Mouse (Mus musculus): ENCODE results near the gene Dek. TPM values are rescaled to one million over a fixed set of nuclear protein-coding genes. Genes with fewer than 3 reads are reported as not detected.

Gene Dek
- 10 to 100 TPM; 48.3 to 51.2 TPM for total RNA-seq (2021)
- long read RNA-seq, experiment 1, transcript Dek-201 (11 exons, 2,556 nt): major isoform, 68 of 113 reads
- long read RNA-seq, experiment 1, partial matches to known transcripts: 5 of 113 reads
- long read RNA-seq, experiment 1, other reads (novel, unspliced or antisense): 40 of 113 reads
- long read RNA-seq, experiment 2, transcript Dek-201 (11 exons, 2,556 nt): major isoform, 46 of 61 reads
- long read RNA-seq, experiment 2, partial matches to known transcripts: 3 of 61 reads
- long read RNA-seq, experiment 2, other reads (novel, unspliced or antisense): 12 of 61 reads

- TF ChIP-seq CTCF (IDR thresholded peaks at IDR 0.05): peak; percentile 60
- H3K4me3 ChIP-seq: peak within 1 kb of the TSS; percentile 89
- peak within 1 kb of the TSS; percentile 89 for H3K27ac ChIP-seq
- DNase-seq (ENCODE audit: extremely low spot score in 1 of 2, low spot score in 2 of 2): peak; percentile 80 to 85
- intact Hi-C loops (cut with DNase I): loop anchor here (5.0 kb wide), 3 partner anchors 41 to 1156 kb away; partner anchors contain the start of gene Id4
Measured at GRCm38 (mm10) chr13:47105711-47106579, at the start of gene Dek. TSS of gene Dek (minus strand) at chr13:47106201.

DNA sequence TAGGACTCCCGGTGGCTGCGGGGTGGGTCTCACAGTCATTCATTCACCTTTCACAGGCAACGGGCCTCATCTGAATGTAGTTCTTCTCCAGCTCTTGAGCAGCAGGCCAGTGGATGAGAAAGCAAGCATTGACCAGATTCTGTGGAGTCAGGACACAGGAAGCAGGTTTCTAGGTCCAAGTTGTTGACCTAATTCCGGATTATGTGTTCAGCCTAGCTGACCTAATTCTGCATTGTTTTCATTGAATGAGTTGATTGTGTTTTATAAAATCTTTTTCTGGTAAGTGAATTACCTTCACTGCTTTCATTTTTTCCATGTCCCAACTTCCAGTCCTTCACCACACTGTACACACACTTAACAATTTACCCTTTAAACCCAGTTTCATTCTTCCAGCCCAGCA lies 48.9 kb upstream of the Dek start:
- intact Hi-C loops (cut with DNase I): no loop called here
- H3K27ac ChIP-seq: no peak overlapping the region
- DNase-seq (ENCODE audit: extremely low spot score in 1 of 2, low spot score in 2 of 2): no peak
- no peak for TF ChIP-seq CTCF (IDR thresholded peaks at IDR 0.05)
- no peak overlapping the region for H3K4me3 ChIP-seq

- Histone ChIP-seq H3K27ac (no peak overlapping the region), H3K4me3 (no peak overlapping the region)
- DNase-seq (ENCODE audit: extremely low spot score in 1 of 2, low spot score in 2 of 2): no peak
- intact Hi-C loops (cut with DNase I): no loop called here
- no peak for TF ChIP-seq CTCF (IDR thresholded peaks at IDR 0.05)
Measured at GRCm38 (mm10) chr13:47153206-47153605, 47.2 kb upstream of the Dek start.

GRCm38 (mm10) chr13:47152390-47152789 lies 46.4 kb upstream of the Dek start:
- peak; percentile 77 for TF ChIP-seq CTCF (IDR thresholded peaks at IDR 0.05)
- DNase-seq (ENCODE audit: extremely low spot score in 1 of 2, low spot score in 2 of 2): peak in 1 of 2 experiments; percentile 42
- intact Hi-C loops (cut with DNase I): loop anchor here (1.0 kb wide), 1 partner anchor 136 kb away; no protein-coding TSS in a partner anchor
- no peak overlapping the region for H3K27ac ChIP-seq
- H3K4me3 ChIP-seq: no peak overlapping the region

DNA sequence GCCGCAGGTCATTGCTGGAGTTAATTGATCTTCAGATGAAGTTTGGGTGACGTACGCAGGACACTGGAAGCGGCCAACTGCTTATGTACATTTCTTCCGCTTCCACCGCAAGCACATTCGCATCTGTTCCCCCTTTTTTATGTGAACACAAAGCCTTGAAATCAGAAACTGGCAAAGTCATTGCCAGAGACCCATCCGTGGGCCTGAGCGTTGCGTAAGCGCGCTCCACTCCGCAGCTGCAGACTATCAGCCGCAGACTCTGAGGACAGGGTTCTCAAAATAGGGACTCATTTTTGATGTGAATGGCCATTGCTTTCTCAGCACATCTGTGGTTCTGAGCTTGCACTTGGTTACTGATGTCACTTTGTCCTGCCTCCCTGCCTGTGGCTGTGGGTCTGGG lies 45.1 kb upstream of the Dek start:
- DNase-seq (ENCODE audit: extremely low spot score in 1 of 2, low spot score in 2 of 2): no peak
- H3K27ac ChIP-seq: no peak overlapping the region
- intact Hi-C loops (cut with DNase I): no loop called here
- no peak overlapping the region for H3K4me3 ChIP-seq
- no peak for TF ChIP-seq CTCF (IDR thresholded peaks at IDR 0.05)

GRCm38 (mm10) chr13:47149993-47150392 lies 44.0 kb upstream of the Dek start:
- no peak overlapping the region for H3K27ac ChIP-seq
- DNase-seq (ENCODE audit: extremely low spot score in 1 of 2, low spot score in 2 of 2): no peak
- TF ChIP-seq CTCF (IDR thresholded peaks at IDR 0.05): no peak
- no peak overlapping the region for H3K4me3 ChIP-seq
- intact Hi-C loops (cut with DNase I): loop anchor here (5.0 to 10.0 kb wide), 2 partner anchors 43 to 1315 kb away; partner anchors contain the start of gene Dek

- intact Hi-C loops (cut with DNase I): loop anchor here (1.0 to 10.0 kb wide), 3 partner anchors 26 to 1316 kb away; partner anchors contain the start of genes Dek and Rnf144b
Measured at GRCm38 (mm10) chr13:47148573-47148972, 42.6 kb upstream of the Dek start.

DNA sequence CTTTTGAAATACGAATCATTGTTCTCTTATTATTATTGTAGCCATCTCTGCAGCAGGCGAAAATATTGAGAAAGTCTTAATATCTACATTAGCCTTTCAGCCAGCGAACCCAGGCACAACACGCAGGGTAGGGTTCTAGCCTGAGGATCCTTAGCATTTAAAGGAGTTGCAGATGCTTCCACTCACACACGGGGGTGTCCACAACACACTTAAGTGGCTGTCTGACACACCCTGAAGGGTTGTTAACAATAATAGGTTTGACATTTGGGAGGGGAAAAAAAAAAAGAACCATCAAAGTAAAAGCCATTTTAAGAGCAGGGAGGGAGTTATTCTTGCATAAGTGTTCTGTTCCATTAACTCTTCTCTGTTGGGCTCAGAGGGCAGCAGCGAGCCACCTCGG lies 40.4 kb upstream of the Dek start:
- no peak for DNase-seq (ENCODE audit: extremely low spot score in 1 of 2, low spot score in 2 of 2)
- Histone ChIP-seq H3K27ac (no peak overlapping the region), H3K4me3 (no peak overlapping the region)
- intact Hi-C loops (cut with DNase I): loop anchor here (5.0 to 10.0 kb wide), 2 partner anchors 39 to 1318 kb away; partner anchors contain the start of gene Dek
- no peak for TF ChIP-seq CTCF (IDR thresholded peaks at IDR 0.05)

More at GRCm38 (mm10) chr13:47148573-47148972, 42.6 kb upstream of the Dek start:
- TF ChIP-seq CTCF (IDR thresholded peaks at IDR 0.05): no peak
- Histone ChIP-seq H3K27ac (peak overlapping the region; percentile 63; the same call in 1 of the 2 replicates), H3K4me3 (peak overlapping the region; percentile 28)
- DNase-seq (ENCODE audit: extremely low spot score in 1 of 2, low spot score in 2 of 2): peak; percentile 48 to 74

DNA sequence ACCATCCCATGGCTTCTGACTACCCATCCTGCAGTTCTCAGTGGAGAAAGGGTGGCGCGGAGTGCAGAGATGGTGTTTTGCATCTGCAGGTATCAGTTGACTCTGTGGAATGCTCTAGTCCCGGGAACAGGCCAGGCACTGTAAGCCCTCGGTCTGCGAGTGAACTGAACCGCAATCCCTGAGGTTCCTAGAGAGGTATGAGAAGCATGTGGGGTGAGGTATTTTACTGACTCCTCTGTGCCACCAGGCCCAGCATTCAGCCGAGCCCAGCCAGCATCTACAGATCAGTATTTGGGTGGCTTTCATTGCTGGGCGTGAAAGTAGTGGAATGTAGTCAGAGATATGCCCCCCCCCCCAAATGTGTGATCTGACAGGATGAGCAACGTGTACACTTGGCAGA lies 39.9 kb upstream of the Dek start:
- no peak overlapping the region for H3K27ac ChIP-seq
- intact Hi-C loops (cut with DNase I): loop anchor here (5.0 to 10.0 kb wide), 2 partner anchors 39 to 1319 kb away; partner anchors contain the start of gene Dek
- no peak overlapping the region for H3K4me3 ChIP-seq
- TF ChIP-seq CTCF (IDR thresholded peaks at IDR 0.05): no peak
- no peak for DNase-seq (ENCODE audit: extremely low spot score in 1 of 2, low spot score in 2 of 2)

- Histone ChIP-seq H3K4me3 (no peak overlapping the region), H3K27ac (no peak overlapping the region)
- TF ChIP-seq CTCF (IDR thresholded peaks at IDR 0.05): no peak
- intact Hi-C loops (cut with DNase I): loop anchor here (10.0 kb wide), 1 partner anchor 1322 kb away; no protein-coding TSS in a partner anchor
- DNase-seq (ENCODE audit: extremely low spot score in 1 of 2, low spot score in 2 of 2): no peak
Measured at GRCm38 (mm10) chr13:47142764-47143163, 36.8 kb upstream of the Dek start.

DNA sequence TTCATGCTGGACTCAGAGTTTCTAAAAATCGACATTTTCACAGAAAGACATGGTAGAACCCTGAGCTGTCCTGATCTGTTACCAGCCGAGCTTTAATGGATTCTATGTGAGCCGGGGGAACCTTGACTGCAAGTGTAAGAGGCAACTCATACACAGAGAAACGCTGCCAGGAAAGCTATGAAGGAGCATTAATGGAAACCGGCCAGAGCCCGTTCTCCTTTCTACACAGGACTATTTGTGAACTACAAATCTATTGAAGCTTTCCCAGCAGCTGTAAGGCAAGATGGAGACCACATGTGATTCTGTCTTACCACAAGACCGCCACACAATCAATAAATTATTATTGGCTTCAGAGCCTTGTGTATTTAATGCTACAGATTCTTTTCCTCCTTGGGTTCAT lies 29.7 kb upstream of the Dek start:
- intact Hi-C loops (cut with DNase I): no loop called here
- TF ChIP-seq CTCF (IDR thresholded peaks at IDR 0.05): no peak

DNA sequence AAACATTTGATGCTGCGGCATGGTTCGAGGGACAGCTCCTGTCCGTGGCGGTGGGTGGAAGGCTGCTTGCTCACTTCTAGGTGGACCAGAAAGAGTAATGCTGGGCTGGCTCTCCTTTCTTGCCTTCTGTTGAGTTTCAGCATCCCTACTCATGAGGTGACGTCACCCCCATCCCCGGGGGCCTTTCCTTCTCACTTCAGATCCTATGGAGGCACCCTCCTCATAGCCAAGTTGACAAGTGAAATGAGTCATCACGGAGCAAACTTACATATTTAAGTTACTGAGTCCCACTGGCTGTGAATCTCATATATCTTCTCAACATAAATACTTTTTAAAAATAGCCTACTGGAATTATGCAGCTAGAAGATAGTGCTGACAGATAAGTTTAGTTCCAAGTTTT lies 28.8 kb upstream of the Dek start:
- TF ChIP-seq CTCF (IDR thresholded peaks at IDR 0.05): no peak
- intact Hi-C loops (cut with DNase I): no loop called here
- Histone ChIP-seq H3K27ac (no peak overlapping the region), H3K4me3 (no peak overlapping the region)
- DNase-seq (ENCODE audit: extremely low spot score in 1 of 2, low spot score in 2 of 2): peak in 1 of 2 experiments; percentile 56

More for the DNA sequence above, 29.7 kb upstream of the Dek start:
- no peak for DNase-seq (ENCODE audit: extremely low spot score in 1 of 2, low spot score in 2 of 2)
- Histone ChIP-seq H3K27ac (no peak overlapping the region), H3K4me3 (no peak overlapping the region)
